Mouse (Mus musculus): ENCODE measurements around the gene Pnldc1. TPM values are rescaled to one million over a fixed set of nuclear protein-coding genes. Genes with fewer than 3 reads are reported as not detected.
"Not testable (repeated sequence)": the region's sequence is repeated elsewhere in the genome, so short reads cannot be mapped to it uniquely, and the experiment has no call there.

The Pnldc1 gene
- total RNA-seq (2015; ENCODE audit: low replicate concordance) = not detected in 2 replicates
- not detected in 2 replicates for total RNA-seq (2017; ENCODE audit: low replicate concordance)

GRCm38 (mm10) chr17:12909361-12910280 is at the start of gene Pnldc1:
Gene Pnldc1 (minus strand): TSS chr17:12910230.
- ATAC-seq (replicated peaks; ENCODE audit: low FRiP score, poor library complexity, severe bottlenecking) = no peak

DNA sequence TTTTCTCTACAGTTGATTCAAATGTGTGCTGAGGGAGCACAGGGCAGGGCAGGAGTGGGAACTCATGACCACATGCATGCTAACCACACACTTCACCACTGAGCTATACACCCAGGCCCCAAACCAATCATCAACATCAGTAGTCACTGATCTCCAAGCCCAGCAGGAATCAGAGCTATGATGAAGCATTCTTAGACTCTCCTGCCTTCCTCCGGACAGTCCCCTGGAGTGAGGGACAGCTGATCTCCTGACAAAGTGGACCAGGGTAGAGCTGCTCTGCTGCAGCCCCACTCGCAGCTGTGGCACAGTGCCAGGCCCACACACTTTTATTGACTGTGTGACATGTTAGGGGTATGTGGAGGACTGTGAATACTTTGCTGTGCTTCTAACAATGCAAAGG is 49.3 kb upstream of the Pnldc1 start:
- ATAC-seq (replicated peaks; ENCODE audit: low FRiP score, poor library complexity, severe bottlenecking) = not testable (repeated sequence)

GRCm38 (mm10) chr17:12956664-12957063 is 46.6 kb upstream of the Pnldc1 start:
- no peak for ATAC-seq (replicated peaks; ENCODE audit: low FRiP score, poor library complexity, severe bottlenecking)

DNA sequence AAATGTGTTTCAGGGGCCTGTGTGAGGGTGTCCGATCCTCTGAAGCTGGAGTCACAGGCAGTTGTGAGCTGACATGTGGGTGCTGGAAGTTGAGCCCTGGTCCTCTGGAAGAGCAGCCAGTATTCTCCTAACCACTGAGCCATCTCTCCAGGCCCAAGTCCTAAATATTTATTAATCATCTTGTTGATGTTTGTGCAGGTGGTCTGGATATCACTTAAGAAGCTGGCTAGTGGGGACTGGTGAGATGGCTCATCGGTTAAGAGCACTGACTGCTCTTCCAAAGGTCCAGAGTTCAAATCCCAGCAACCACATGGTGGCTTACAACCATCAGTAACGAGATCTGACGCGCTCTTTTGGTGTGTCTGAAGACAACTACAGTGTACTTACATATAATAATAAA is 39.6 kb upstream of the Pnldc1 start:
- ATAC-seq (replicated peaks; ENCODE audit: low FRiP score, poor library complexity, severe bottlenecking) = no peak

DNA sequence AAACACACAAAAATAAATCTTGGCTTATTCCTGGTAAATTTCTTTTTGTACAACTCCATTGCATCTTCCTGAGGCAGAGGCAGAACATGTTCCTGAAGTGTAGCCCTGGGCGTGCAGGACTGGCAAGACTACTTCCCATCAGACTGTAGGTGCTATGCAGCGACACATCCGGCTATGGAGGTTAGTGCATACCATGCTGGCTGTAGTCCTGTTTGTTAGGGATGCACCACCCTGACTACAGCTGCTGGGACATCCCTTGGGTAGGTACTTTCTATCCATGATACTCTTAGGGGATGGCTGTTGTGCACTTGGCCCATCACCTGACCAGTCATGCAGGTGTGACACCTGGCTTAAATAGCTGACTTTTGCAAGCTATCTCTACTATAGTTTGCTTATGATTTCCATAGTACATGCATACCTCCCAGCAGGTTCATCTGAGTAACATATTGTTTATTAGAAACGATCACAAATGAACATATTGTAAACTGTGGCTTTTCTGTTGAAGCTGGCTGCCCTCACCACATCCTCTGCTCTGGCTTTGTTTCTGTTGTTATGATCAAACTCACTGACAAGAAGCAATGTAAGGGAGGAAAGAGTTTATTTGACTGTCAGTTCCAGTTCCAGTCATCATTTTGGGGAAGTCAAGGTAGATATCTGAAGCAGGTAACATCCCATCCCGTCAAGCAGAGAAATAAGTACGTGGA is 32.6 kb upstream of the Pnldc1 start:
- ATAC-seq (replicated peaks; ENCODE audit: low FRiP score, poor library complexity, severe bottlenecking) = no peak

- ATAC-seq (replicated peaks; ENCODE audit: low FRiP score, poor library complexity, severe bottlenecking) = no peak
These were observed 31.7 kb upstream of the Pnldc1 start for GRCm38 (mm10) chr17:12941543-12942260.

DNA sequence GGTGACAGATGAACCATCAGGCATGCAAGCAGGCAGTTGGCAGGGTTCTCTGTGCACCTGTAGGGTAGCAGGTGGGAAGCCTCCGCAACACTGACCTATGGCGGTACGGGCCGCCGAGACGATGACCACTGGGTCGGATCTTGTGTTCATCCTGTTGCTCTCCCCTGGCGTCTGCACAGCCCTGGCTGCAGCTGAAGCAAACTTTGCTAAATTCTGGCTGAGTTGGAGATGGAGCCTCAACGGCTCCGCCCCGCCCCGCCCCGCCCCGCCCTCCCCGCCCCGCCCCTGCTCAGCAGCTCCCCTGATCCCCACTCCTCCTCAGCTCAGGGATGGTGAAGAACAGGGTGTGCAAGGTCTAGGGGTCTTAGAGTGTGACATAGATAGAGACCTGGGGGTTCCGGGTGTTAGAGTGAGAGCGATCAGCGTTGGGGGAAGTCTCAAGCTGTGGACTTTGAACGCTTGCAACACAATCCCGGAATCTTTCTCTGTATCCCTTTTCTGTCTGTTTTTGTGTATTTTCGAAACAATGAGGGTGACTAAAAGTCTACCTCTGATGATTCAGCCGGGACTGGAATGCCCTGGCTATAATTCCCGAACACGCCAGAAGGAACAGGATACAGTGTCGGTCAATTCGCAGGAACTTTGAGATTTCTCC is 30.2 kb upstream of the Pnldc1 start, which contains the start of gene Acat3:
TSS of gene Acat3 (minus strand) at position 450 of the 655 bp plus-strand sequence.
- peak; percentile 70 for ATAC-seq (replicated peaks; ENCODE audit: low FRiP score, poor library complexity, severe bottlenecking)

- peak; percentile 62 for ATAC-seq (replicated peaks; ENCODE audit: low FRiP score, poor library complexity, severe bottlenecking)
These were observed 29.5 kb upstream of the Pnldc1 start for GRCm38 (mm10) chr17:12939377-12940148.

GRCm38 (mm10) chr17:12938077-12938476 is 28.0 kb upstream of the Pnldc1 start:
- ATAC-seq (replicated peaks; ENCODE audit: low FRiP score, poor library complexity, severe bottlenecking) = no peak

DNA sequence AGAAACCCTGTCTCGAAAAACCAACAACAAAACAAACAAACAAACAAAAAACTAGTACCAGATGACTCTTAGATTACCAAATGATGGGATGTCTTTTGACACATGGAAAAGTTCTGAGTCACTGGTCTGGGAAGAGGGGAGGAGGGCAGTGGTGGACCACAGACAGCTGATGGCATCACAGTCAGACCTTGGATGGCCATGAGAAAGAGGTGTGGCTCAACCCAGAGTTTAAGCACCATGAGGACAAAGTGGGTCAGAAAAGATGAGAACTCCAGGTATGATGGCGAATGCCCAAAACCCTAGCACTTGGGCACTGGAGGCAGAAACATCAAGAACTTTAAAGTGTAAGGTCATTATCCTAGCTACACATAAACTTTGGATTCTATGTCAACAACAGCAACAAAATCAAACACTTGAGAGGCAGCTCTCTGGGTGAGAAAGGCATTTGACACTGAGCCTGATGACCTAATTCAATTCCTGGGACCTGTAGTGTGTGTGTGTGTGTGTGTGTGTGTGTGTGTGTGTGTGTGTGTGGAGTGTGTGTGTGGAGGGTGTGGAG is 27.5 kb upstream of the Pnldc1 start:
- no peak for ATAC-seq (replicated peaks; ENCODE audit: low FRiP score, poor library complexity, severe bottlenecking)

GRCm38 (mm10) chr17:12935719-12936118 is 25.7 kb upstream of the Pnldc1 start:
- ATAC-seq (replicated peaks; ENCODE audit: low FRiP score, poor library complexity, severe bottlenecking) = no peak

DNA sequence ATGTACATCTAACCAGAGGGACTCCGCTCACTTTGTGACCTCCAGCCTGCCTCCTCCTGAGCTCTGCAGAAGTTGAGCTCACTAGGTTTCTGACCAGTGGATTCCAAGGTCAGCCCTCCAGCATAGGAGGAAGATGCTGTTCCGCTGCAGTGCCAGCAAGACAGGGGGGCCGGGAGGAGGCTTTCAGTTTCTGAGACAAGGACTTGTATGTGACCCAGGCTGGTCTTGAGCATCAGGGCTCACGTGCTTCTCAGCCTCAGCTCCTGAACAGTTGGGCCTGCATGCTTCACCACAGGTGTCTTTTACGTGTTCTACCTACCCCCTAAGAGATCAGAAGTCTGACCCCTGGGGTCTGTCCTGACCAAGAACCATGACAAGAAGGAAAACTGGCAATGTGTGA is 21.5 kb upstream of the Pnldc1 start:
- not testable (repeated sequence) for ATAC-seq (replicated peaks; ENCODE audit: low FRiP score, poor library complexity, severe bottlenecking)

DNA sequence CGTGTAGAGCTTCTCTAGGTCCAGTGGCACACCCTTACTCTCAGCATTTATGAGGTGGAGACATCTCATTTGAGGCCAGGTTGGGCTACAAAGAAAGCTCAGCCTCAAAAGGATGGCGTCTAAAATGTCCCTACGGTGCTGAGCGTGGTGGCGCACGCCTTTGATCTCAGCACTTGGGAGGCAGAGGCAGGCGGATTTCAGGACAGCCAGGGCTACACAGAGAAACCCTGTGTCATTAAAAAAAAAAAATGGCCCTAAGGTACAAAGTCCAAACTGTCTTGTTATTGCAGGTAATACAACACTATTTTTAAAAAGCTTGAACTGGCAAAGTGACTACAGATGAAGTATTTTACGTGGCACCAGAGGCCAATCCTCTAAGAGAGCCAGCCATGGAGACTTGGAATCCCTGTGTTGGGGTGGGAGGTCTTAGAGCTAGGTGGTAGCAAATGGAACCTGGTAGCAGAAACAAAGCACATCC is 15.7 kb upstream of the Pnldc1 start:
- ATAC-seq (replicated peaks; ENCODE audit: low FRiP score, poor library complexity, severe bottlenecking) = no peak

- no peak for ATAC-seq (replicated peaks; ENCODE audit: low FRiP score, poor library complexity, severe bottlenecking)
These were observed 15.0 kb upstream of the Pnldc1 start for GRCm38 (mm10) chr17:12925001-12925400.

GRCm38 (mm10) chr17:12921073-12921472 is 11.0 kb upstream of the Pnldc1 start:
- no peak for ATAC-seq (replicated peaks; ENCODE audit: low FRiP score, poor library complexity, severe bottlenecking)

DNA sequence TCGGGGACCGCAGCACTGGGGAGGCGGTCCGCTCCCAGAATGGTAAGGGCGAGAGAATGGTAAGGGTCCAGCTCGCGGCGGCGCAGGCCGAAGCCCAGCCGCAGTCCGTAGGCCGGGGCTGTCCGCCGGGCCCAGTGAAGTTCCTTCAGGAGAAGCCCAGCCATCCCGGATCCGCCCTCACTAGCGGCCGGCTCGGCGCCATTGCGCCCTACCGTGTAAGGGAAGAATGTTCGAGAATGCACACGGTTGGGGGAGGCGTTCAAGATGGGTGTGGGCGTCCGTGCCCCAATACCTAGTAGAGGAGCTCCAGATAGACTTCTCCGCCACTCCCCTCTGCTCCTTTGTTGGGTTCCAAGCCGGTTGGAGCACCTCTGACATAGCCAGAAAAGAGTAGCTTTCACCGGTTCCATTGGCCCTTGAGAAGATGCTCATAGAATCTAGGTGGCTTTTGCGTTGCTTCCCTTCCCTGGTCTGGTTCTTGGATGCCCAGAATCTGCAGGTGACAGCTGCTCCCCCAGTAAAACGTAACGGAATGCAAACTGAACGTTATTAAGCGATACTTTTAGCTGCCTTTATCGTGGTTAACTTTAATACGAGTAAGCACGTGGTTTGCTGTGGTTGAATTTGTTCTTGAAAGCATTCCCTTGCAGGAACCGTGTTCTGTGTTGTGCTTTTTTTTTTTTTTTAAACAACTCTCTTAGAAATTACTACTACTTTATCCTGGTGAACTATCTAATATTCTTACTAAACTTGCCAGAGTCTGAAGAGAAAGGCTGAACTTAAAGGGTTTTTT is 6.8 kb upstream of the Pnldc1 start:
- ATAC-seq (replicated peaks; ENCODE audit: low FRiP score, poor library complexity, severe bottlenecking) = peak; percentile 59

DNA sequence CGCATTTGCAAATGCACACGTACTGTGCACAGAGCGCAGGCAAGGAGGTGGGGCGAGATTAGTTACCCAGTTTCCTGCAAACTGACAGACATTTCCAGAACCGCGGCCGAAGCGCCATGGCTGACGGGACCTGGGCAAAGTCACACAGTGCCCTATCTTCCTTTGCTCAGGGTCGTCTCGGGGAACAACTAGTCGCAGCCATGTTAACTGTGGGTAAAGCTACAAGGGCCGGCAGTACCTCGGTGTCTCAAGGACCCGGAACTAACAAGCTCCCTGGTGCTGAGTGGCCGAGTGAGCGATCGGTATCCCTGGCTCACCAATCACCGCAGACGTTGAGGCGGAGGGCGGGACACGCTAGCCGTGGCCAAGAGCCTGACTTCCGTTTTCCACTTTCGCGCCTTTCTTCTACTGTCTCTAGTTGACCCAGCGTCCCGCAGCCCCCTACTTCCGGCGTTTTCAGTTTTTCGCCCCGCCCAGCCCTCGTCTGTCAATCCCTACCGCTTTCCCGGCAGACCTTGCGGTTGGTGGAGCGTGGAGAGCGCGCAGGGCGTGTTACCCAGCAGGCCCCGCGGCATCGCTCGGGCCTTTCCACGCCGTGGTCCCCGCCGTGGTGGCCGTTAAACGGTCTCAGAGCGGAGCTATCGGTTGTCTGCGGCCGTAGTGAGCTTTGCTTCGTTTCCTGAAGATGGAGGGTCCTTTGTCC is 6.0 kb upstream of the Pnldc1 start, which contains the start of gene Mrpl18:
TSS of gene Mrpl18 (minus strand) at position 465 of the 703 bp plus-strand sequence.
- peak; percentile 96 for ATAC-seq (replicated peaks; ENCODE audit: low FRiP score, poor library complexity, severe bottlenecking)
